Mouse (Mus musculus) lung, postnatal 0 days (tissue): ENCODE data around the gene Tnfrsf22.
"Not testable (repeated sequence)": the region's sequence is repeated elsewhere in the genome, so short reads cannot be mapped to it uniquely, and the experiment has no call there.

Experiments
- CTCF ChIP-seq: IDR thresholded peaks from 2 replicates; pipeline ENCODE4 v1.5.1; 2016; ENCODE audit warnings: antibody characterized with exemption, mild to moderate bottlenecking
- EP300 ChIP-seq: IDR thresholded peaks from 2 replicates; pipeline ENCODE4 v1.6.1; 2016; ENCODE audit warnings: antibody characterized with exemption, mild to moderate bottlenecking, control low read depth

- TF ChIP-seq CTCF, EP300: not testable (repeated sequence)
Observed at GRCm38 (mm10) chr7:143649769-143650346, 397 bp upstream of the Tnfrsf22 start.
